Mouse (Mus musculus) retina, adult 2 months (tissue): ENCODE measurements around the gene Bscl2.
A peak's percentile ranks its signal among the peaks of the same experiment; 100 is the strongest.
"Not testable (repeated sequence)": the region's sequence is repeated elsewhere in the genome, so short reads cannot be mapped to it uniquely, and the experiment has no call there.

Experiments used
- DNase-seq: peaks from one replicate; pipeline ENCODE4 v3.0.0-alpha.2; 2012; ENCODE audit warnings: low read depth, low spot score

Gene Bscl2

DNA sequence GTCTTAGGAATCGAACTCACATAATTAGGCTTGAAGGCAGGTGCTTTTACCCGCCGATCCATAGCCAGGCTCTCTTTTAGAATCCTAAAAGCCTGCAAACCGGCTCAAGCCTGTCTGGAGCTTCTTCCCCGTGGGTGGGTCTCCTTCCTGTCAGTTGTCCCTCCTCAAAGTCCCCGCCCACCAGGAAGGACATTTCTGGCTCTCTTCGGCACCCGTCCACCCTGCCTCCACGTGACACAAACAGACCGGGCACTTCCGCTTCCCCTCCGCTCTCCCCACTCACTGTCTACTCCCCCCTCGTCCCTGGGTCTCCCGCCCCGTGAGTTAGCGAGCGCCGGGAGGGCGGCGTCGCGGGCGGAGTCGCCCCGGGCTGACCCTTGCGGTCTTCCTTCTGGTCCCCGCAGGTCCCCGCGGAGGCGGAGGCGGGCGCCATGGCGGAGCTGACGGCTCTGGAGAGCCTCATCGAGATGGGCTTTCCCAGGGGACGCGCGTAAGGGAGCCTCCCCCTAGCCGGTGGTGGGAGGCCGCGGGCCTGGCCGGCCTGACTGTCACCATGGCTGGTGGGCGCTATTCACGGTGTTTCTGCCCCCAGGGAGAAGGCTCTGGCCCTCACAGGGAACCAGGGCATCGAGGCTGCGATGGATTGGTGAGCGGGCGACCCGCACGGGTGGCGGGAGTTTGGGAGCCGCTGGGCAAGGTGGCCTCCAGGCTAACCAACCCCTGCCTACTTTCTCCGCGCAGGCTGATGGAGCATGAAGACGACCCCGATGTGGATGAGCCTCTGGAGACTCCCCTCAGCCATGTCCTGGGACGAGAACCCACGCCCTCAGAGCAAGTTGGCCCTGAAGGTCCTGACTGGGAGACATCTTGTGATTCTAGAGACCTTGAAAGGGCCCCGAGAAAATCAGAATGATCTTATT lies 34.3 kb downstream of the Bscl2 start, which contains the start of gene Ubxn1:
Gene Ubxn1 (plus strand): TSS at position 230 of the 920 bp plus-strand sequence.
- DNase-seq: peak; percentile 87

DNA sequence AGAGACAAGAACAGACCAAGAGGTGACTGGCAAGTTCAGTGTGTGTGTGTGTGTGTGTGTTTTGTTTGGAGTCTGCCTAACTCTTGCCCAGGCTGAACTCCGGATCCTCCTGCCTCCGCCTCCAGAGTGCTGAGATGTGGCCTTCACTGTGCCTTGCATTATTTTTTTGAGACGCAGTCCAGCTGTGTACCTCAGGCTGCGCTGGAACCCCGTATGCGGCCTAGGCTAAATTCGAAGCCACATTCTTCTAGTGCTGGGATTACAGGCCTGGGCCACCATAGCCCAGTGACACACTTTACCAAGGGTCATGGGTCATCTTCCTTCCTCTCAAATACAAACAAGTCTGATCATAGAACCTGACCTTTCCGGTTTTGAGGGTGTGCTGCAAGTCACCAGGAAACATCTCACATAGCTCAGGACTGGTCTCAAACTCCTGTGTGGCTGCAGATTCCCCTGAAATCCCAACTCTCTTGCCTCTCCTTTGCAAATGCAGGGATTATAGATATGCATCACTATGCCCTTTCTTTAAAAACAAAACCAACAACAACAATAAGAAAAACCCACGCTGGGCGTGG lies 35.1 kb downstream of the Bscl2 start:
- DNase-seq: no peak

DNA sequence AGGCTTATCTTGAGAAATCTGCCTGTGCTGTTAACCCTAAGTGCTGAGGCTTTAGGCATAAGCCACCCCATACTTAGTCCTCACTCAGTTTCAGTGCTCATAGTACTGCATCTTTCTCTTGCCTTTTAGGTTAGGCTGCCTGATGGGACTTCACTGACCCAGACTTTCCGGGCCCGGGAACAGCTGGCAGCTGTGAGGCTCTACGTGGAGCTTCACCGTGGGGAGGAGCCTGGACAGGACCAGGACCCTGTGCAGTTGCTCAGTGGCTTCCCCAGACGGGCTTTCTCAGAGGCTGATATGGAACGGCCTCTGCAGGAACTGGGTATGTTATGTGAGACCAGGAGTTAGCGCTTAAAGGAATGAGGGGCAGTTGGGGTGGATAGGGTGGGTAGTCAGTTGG lies 37.8 kb downstream of the Bscl2 start:
- DNase-seq: no peak

DNA sequence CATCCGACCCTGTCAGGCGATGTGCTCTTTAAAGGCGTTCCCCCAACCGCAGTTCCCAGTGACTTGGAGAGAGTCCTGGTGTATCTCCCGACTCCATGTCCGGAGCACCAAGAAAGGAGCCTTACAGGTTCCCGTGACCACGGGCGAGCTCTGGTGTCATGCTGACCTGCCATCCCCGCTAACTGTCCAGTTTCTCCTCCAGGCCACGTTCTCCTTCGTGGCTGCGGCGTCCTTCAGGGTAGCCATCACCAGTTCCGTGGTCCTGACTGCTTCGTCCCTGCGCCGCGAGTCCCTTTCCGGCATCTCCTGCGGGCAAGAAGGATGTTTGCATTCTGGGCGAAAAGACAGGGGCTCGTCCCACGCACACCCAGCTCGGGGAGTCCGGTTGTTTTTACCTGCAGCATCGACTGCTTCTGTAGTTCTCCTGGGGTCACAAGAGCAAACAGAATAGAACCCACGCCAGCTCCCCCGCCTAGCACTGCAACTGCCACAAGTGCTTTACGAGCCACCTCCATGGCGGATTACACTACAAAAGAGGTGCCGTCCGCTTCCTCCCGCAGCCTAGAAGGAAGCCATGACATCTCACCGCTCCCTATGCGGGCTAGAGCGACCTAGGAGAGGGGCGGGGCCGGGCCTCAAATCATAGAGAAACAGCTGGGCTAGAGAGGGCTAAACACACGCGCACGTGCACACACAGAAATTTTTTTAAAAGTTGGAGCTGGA lies 43.2 kb downstream of the Bscl2 start, which contains the start of gene Uqcc3:
Gene Uqcc3 (minus strand): TSS at position 613 of the 723 bp plus-strand sequence.
- DNase-seq: peak; percentile 80

DNA sequence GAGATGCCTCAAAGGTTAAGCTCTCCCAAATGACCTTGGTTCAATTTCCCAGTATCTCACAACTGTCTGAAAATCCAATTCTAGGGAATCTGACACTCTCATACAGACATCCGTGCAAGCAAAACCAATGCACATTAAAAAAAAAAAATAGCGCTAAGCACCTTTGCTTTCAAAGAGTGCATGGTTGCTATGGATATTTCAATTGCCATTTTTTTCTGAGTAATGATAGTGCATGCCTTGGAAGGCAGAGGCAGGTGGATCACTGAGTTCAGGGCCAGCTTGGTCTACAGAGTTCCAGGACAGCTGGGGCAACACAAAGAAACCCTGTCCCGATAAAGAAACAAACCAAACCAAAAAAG lies 43.7 kb downstream of the Bscl2 start:
- DNase-seq: no peak

DNA sequence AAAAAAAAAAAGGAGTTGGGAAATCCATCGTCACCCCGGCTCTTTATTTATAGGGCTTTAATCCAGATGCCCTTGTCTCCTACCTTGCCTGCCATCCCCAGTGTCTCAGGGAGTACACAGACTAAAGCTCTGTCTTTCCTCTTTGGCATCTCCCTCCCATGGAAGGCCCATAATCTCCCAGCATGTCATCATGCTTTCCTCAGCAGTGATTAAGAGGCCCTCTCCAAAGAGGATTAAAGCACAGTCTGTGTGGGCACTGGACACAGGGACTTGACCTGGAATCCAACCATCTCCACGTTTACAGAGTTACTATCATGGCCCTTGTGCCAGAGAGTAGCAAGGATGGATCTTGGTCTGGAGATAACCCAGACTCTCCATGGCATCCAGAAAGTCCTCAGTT lies 46.3 kb downstream of the Bscl2 start, which contains the start of the genes Lbhd1 and Gm49403:
Gene Lbhd1 (plus strand): TSS at position 117 of the 400 bp plus-strand sequence.
Gene Gm49403 (plus strand): TSS at position 315 of the 400 bp plus-strand sequence.
- DNase-seq: peak; percentile 95

DNA sequence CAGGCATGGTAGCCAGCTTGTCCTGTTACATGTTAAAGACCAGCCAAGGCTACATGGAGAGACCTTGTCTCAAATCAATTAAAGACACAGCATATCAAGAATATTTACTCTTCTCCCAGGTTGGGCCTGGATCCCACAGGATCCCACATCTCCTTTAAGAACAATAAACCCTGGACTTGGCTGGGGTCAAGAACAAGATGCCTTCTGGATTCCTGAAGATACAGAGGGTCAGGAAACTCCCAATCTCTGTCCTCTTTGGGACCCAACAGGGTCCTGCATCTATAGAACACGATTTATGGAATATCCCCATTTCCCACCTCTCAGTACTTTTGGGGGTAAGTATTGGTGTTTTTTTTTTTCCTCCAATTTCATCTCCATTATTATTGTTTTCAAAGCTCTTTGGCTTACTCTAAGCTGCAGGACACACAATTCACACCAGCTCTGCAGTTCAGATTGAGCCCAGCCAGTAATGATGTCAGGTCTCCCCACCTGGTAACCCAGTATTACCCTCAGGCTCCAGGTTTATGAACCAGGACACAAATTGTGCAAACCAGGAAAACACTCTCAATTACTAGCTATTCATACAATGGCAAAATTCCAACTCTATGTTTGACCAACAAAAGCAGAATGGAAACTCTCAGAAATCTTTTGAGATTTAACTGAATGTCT lies 49.8 kb downstream of the Bscl2 start:
- DNase-seq: no peak

DNA sequence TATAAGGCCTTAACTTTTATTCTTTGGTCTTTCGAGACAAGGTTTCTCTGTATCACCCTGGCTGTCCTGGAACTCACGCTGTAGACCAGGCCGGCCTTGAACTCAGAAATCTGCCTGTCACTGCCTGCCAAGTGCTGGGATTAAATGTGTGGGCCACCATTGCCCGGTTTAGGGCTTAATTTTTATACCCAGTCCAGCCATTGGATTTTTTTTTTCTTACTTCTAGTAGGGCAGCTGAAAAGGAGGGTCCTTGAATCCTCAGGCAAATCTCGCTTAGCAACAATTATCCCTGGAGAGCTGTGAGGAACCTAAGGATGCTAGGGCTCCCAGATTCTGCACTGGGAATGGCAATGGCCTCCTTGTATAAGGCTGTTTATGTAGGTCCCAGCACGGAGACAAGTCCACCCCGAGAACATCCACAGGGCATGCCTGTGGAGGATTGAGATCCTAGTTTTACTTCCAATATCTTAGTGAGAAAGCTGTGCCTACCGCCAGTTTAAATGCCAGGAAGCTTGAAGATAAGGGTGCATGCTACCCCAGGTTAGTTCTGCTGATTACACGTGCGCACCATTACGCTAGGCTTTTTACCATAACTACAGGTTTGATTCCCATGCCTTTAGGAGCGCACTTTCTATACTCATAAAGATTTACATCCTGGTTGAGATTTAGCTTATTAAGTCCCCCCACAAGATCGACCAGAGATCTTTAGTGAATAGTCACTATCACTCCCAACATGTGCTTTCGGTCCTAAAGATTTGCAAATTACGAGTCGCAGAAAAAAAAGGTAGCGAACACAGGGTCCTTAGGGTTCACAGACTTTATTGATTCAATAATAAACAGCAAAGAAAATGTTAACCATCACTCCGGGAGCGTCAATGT lies 50.6 kb downstream of the Bscl2 start:
- DNase-seq: no peak

DNA sequence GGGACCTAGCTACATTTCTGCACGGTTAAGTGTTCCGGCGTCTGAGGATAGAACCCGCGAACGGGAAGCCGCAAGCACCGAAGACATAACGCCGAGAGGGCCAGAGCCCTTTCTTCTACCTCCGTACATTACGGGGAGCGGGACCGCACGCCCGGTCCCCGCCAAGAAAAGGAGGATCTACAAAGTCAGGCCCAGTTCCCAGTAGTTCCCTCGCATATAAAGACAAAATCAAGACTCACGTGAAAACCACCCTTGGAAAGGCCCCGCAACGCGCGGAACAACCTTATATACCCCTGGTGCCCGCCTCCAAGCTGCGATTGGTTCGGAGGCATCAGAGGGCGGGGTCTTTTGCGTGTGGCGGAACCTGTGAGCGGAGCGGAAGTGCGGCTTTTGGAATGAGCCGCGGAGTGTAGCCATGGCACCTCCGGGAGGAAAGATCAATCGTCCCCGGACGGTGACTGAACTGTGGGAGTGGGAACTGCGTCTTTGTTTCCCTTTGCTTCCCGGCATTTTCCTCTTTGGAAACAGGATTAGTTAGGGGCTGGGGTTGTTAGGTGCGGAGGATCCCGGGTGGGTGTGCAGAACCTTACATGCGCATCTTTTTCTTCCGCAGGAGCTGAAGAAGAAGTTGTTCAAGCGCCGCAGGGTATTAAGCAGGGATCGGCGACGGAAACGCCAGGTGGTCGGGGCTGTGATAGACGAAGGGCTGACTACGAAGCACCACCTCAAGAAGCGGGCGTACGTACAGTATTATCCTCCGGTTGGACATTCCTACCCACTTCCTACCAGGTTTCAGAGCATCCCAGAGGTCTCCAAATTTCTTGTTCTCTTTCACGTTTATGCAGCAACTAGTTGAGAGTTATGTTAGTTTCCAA lies 51.5 kb downstream of the Bscl2 start, which contains the start of the genes 1810009A15Rik and Gm49416:
Gene 1810009A15Rik (plus strand): TSS at position 343 of the 875 bp plus-strand sequence.
Gene Gm49416 (plus strand): TSS at position 416 of the 875 bp plus-strand sequence.
- peak; percentile 86 for DNase-seq

DNA sequence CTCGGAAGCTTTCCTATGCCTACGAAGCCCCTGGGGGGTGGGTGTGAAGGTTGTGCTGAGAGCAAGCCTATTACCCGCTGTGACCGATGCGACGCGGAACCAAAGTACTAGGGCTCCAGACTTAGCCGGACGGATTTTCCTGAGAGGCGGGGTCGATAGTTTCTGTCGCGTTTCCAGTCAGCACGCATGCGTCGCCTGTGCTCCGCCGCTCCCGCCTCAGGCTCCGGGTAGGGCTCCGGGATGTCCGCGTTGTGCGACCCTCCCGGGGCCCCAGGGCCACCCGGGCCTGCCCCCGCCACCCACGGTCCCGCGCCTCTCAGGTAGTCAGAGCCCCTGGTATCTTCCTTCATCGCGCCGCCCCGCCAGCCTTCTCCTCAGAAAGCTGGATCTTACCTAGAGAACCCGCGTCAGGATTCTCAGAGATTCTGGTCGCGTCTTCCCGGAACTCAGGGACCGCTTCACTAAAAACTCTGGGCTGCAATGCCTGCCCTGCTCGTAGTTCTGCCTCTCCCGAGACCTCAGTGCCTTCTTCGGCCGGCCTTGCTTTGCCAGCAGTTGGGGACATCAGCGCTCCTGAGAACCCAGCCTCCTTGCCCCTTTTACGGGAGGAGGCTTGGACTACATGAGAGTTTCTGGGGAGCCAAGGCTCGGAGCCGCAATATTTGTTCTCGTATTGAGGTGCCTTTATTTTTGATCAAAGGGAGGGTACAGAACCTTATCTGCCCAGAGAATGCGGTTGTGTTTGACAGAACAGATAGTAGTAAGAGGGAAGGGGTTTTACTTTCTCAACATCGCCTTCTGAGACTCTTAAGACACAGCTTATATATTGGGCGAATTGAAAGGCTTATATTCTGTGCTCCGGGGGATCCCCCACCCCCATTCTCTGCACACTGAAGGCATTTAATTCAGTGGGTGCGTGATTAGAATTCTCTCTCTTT lies 55.8 kb downstream of the Bscl2 start, which contains the start of gene Ints5:
Gene Ints5 (plus strand): TSS at position 177 of the 938 bp plus-strand sequence.
- peak; percentile 82 for DNase-seq

DNA sequence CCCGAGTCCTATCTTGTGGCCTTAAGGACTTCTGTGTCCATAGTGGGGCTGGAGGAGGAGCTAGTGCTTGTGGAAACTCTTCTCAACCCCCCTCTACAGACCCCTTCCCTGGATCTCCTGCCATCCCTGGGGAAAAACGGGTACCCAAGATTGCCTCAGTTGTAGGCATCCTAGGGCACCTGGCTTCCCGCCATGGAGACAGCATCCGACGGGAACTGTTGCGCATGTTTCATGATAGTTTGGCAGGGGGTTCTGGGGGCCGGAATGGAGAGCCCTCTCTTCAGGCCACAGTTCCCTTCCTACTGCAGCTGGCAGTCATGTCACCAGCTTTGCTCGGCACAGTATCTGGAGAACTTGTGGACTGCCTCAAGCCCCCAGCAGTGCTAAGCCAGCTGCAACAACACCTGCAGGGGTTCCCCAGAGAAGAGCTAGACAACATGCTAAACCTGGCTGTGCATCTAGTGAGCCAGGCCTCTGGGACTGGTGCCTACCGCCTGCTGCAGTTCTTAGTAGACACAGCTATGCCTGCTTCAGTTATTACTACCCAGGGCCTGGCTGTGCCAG lies 58.2 kb downstream of the Bscl2 start:
- DNase-seq: no peak

DNA sequence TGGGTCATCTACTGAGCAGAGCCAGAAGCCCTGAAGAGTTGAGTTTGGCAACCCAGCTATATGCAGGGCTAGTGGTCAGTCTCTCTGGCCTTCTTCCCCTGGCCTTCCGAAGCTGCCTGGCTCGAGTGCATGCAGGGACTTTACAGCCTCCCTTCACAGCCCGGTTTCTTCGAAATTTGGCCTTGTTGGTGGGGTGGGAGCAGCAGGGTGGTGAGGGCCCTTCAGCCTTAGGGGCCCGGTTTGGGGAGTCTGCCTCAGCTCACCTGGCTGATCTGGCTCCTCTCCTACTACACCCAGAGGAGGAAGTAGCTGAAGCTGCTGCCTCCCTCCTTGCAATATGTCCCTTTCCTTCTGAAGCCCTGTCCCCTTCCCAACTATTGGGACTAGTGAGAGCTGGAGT lies 59.0 kb downstream of the Bscl2 start:
- not testable (repeated sequence) for DNase-seq

DNA sequence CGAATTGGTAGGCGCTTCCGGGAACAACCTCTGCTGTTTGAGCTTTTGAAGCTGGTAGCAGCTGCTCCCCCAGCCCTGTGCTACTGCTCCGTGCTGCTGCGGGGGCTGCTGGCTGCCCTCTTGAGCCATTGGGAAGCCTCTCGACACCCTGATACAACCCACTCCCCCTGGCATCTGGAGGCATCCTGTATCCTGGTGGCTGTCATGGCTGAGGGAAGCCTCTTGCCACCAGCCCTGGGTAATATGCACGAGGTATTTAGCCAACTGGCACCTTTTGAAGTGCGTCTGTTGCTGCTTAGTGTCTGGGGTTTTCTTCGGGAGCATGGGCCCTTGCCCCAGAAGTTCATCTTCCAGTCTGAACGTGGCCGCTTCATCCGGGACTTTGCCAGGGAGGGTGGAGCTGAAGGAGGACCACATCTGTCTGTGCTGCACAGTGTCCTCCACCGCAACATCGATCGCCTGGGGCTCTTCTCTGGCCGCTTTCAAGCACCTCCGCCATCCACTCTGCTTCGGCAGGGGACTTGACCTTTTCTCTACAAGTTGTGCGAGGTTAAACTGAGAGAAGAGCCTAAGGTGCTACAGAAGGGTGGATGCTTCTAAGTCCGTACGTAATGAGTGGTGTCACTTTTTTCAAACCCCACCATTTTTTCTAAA lies 60.1 kb downstream of the Bscl2 start:
- not testable (repeated sequence) for DNase-seq

DNA sequence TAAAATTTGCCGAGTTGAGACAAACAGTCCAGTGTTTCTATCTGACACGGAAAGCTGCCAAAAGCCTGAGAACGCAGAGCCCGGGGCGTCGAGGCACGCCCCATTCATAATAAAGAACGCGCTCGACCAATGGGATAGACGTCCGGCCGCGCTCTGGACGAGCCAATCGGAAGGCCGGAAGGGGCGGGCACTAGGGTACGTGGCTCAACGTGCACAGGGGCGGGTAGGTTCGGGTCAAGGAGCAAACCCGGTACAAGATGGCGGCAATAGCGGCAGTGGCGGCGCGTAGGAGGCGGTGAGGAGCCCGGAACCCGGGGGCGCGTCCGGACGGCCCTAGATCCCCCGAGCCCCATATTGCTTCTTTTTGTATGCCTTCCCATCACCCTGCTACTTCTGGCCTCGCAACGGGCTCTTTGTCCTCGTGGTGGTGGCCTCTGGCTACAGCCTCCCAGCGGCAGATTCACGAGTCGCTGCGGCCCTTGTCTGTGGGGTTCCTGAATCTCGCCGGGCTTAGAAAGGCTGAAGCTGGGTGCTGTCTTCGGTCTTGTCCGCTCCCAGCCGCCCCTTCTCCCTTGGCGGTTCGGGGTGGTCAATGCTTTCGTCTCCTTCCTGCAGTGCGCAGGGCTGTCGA lies 60.7 kb downstream of the Bscl2 start, which contains the start of gene Ganab:
Gene Ganab (plus strand): TSS at position 207 of the 631 bp plus-strand sequence.
- peak; percentile 87 for DNase-seq
